Mouse (Mus musculus): ENCODE results near the gene Dusp1.

Gene Dusp1

GRCm38 (mm10) chr17:26561651-26562181 is at the start of gene Dusp1:
Gene Dusp1, minus strand, starts transcription at chr17:26562128.
- DNase-seq (ENCODE audit: low spot score) = no peak

- DNase-seq (ENCODE audit: low spot score) = no peak
These were observed 49.4 kb upstream of the Dusp1 start for GRCm38 (mm10) chr17:26611328-26611727.

GRCm38 (mm10) chr17:26609820-26610219 is 47.9 kb upstream of the Dusp1 start:
- peak; percentile 67 for DNase-seq (ENCODE audit: low spot score)

GRCm38 (mm10) chr17:26608877-26609276 is 46.9 kb upstream of the Dusp1 start:
- no peak for DNase-seq (ENCODE audit: low spot score)

GRCm38 (mm10) chr17:26608348-26608747 is 46.4 kb upstream of the Dusp1 start:
- no peak for DNase-seq (ENCODE audit: low spot score)

GRCm38 (mm10) chr17:26606516-26606915 is 44.6 kb upstream of the Dusp1 start:
- no peak for DNase-seq (ENCODE audit: low spot score)

GRCm38 (mm10) chr17:26605636-26606035 is 43.7 kb upstream of the Dusp1 start:
- DNase-seq (ENCODE audit: low spot score) = no peak

- DNase-seq (ENCODE audit: low spot score) = no peak
These were observed 41.4 kb upstream of the Dusp1 start for GRCm38 (mm10) chr17:26603311-26603710.

- peak; percentile 29 for DNase-seq (ENCODE audit: low spot score)
These were observed 40.5 kb upstream of the Dusp1 start for GRCm38 (mm10) chr17:26602371-26602885.

- no peak for DNase-seq (ENCODE audit: low spot score)
These were observed 40.0 kb upstream of the Dusp1 start for GRCm38 (mm10) chr17:26601926-26602325.

GRCm38 (mm10) chr17:26601514-26601913 is 39.6 kb upstream of the Dusp1 start:
- no peak for DNase-seq (ENCODE audit: low spot score)

GRCm38 (mm10) chr17:26600913-26601447 is 39.1 kb upstream of the Dusp1 start:
- DNase-seq (ENCODE audit: low spot score) = no peak

- DNase-seq (ENCODE audit: low spot score) = no peak
These were observed 36.9 kb upstream of the Dusp1 start for GRCm38 (mm10) chr17:26598845-26599244.

- DNase-seq (ENCODE audit: low spot score) = no peak
These were observed 35.0 kb upstream of the Dusp1 start for GRCm38 (mm10) chr17:26596856-26597481.

GRCm38 (mm10) chr17:26596168-26596658 is 34.3 kb upstream of the Dusp1 start:
- peak; percentile 57 for DNase-seq (ENCODE audit: low spot score)

- DNase-seq (ENCODE audit: low spot score) = no peak
These were observed 33.7 kb upstream of the Dusp1 start for GRCm38 (mm10) chr17:26595448-26596167.

- no peak for DNase-seq (ENCODE audit: low spot score)
These were observed 33.0 kb upstream of the Dusp1 start for GRCm38 (mm10) chr17:26594958-26595357.

GRCm38 (mm10) chr17:26594171-26594570 is 32.2 kb upstream of the Dusp1 start:
- DNase-seq (ENCODE audit: low spot score) = no peak

GRCm38 (mm10) chr17:26593199-26593598 is 31.3 kb upstream of the Dusp1 start:
- DNase-seq (ENCODE audit: low spot score) = no peak

GRCm38 (mm10) chr17:26592510-26592909 is 30.6 kb upstream of the Dusp1 start:
- no peak for DNase-seq (ENCODE audit: low spot score)

- DNase-seq (ENCODE audit: low spot score) = no peak
These were observed 26.1 kb upstream of the Dusp1 start for GRCm38 (mm10) chr17:26587961-26588487.

GRCm38 (mm10) chr17:26584558-26585136 is 22.7 kb upstream of the Dusp1 start:
- no peak for DNase-seq (ENCODE audit: low spot score)

Measured in layer of hippocampus, adult 11-12 months (tissue).